Mouse (Mus musculus) heart, postnatal 10 days (tissue): Measurements from ENCODE around the gene Gfra1. TPM values are rescaled to one million over a fixed set of nuclear protein-coding genes. Genes with fewer than 3 reads are reported as not detected.
A peak's percentile ranks its signal among the peaks of the same experiment; 100 is the strongest.

ENCODE experiments used
- DNase-seq, 2 experiments: peaks; one replicate each; pipeline ENCODE4 v3.0.0; 2021
- intact Hi-C: fragments of 180-260 bp; cut with DNase I; formaldehyde crosslinking; loops from one replicate; pipeline ENCODE4 v1.15.1; 2025
- total RNA-seq, 2 experiments: library from RNA; stranded (reverse); gene quantifications; 2 replicates each; pipeline ENCODE4 v1.2.3; 2021

Gfra1 gene
- total RNA-seq, 2 experiments from 2014 or later = 3.3 to 3.5 TPM

DNA sequence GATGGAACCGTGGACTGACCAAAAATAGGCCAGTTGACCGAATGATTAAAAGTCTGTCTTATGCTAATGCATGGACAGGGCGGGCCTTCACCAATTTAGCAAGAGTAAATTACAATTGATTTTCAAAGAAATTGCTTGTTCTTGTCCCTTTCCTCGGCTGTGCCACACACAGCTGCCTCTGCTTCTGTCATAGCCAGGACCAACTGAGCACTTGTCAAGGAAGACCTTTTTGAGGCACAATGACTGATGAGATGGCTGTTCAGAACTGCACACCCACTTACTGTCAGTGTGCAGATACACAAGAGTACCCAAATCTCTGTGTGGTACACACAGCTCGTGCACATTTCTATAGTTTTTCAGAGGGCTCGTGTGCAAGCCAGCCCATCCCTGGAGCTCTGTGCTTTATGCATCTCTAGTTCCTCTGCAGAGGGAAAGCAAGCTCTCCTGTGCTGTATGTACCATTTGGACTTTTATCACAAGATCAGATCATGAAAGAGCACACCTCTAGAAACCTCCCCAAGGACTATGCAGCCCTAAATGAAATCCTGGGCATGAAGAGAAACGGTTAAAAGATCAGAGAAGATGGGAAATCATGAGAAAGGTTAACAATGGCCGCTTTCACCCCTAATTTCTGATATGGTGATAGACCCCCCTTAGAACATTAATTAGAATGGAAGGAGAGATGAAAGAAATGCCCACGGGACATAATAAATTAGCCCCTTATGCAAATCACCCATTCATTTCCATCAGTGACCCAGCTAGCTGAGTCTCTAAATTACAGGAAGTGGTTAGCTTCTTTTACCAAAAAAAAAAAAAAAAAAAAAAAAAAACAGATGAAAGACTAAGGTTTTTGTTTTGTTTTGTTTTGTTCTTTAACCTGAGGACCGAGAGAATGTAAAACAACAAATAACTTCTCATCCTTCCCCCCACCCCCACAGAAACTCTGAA, 12.7 kb downstream of the Gfra1 start:
- intact Hi-C loops = no loop called here
- no peak for DNase-seq

DNA sequence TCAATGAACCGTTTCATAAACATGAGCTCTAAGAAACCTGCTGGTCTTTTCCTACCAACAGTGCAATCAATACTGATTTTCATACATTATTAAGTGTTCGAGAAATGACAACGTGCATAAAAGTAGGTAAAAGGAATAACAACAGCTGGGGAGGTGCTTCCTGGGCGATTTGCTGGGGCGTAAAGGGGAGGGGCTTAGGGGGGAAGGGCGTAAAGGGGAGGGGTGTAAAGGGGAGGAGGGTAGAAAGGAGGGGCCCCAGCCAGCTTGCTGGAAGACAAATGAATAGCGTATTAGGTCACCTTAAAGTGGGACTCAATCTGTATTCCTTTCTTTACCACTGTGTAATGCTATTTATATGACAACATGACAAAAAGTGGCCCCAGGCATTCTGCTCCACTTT, 13.9 kb downstream of the Gfra1 start:
- intact Hi-C loops = no loop called here
- DNase-seq = no peak

DNA sequence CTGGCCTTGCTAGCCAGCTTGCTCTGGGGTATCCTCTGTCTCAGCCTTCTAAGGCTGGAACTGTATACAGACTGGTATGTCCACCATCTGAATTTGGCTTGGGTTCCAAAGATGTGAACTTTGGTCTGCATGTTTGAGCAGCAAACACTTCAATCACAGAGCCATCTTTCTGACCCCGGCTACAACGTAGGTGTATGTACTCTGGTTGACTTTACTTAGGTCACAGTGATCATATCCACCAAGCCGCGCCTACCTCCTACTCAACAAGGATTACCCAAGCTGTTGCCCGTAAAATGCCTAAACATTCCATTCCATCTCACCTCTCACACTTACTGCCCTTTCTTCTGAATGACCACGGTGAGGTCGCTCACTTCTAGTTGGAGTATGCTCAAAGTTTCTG, 14.5 kb downstream of the Gfra1 start:
- intact Hi-C loops = no loop called here
- DNase-seq = no peak

DNA sequence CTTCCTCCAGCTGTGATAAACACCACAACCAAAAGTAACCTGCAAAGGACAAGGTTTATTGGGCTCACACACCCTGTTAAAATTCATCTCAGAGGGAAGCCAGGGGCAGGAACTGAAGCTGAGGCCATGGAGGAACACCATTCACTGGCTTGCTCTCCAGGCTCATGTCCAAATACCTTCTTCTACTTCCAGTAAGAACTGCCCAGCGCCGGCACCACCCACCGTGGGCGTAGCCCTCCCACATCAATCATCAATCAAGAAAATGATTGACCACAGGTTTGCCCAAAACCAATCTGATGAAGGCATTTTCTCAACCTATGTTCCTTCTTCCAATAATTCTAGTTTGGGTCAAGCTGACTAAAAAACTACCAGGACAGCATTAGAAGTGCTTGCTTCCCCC, 16.9 kb downstream of the Gfra1 start:
- DNase-seq = no peak
- intact Hi-C loops = no loop called here

DNA sequence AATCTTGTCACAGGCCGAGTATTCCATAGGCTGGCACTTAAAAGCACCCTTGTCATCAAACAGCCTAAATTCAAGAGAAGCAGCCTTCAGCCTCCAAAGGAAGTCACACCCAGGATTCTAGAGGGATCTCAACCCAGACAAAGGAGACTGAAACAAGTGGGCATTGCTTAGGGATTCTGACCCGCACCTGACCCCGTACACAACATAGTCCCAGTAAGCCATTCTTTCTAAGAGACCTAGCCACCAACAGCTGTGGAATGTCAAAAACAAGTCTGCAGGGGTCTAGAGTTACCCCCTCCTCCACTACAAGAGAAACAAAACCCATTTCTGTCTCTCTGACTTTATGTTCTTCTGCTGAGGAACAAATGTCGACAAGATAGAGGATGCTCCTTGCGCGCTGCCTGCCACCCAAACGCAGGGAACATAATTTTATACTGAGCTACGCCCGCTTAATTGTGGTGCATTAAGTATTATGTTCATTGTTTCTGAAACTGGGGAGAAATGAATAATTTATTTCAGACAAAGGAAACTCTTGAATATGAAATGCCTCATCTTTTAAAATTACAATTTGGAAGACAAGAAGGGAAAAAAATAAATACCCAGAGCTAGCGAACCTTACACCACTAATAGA, 18.2 kb downstream of the Gfra1 start:
- intact Hi-C loops = no loop called here
- no peak for DNase-seq

DNA sequence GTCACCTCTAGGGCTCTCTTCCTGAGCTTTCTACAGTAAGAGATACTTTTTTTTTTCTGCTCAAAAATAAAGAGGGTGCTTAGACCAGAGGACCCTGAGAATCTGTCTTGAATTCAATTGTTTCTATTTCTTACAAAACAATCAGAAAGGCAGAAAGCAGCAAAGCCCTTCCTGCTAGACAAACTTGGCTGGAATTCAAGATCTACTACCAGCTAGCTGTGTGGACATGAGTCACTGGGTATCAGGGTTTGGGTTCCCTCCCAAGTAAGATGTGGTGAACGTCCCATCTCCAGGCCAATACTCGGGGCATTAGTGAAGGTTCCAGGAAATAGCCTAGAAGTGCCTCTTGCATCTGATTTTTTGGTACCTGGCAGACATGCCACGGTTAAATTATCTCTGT, 18.8 kb downstream of the Gfra1 start:
- intact Hi-C loops = no loop called here
- DNase-seq = no peak

DNA sequence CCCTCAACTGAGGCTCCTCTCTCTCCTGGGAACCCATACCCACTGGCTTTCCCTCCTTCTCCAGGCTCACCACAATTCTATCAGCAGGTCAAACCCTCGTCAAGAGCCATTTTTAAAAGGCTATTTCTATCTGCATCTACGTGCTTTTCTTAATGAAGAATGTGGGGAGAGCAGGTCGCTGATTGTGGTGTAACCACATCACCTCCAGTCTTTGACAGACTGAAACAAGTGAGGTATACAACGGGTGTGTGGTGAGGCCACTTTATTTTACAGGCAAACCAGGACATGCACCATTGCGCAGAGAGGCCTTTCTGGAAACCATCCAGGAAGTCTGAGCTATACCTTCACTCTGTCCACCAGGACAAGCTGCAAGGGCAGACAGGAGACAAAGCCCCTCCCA, 19.8 kb downstream of the Gfra1 start:
- no peak for DNase-seq
- intact Hi-C loops = no loop called here

DNA sequence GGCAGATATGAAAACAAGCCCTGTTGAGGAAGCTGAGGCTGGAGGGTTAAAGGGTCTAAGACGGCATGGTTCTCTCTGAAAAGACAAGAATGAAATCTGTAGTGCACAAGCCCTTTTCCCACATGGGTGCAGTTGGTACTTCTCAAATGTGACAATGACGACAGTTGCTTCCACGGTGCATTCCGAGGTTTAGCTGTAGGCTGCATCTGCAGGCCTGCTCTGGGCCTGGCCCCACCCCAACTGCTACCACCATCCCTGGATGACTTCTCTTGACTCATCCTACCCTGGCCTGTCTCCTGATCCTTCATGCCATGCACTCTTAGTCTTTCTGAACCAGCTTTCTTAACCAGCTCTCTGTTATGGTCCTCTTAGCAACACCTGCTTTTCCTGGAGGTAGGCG, 22.9 kb downstream of the Gfra1 start:
- intact Hi-C loops = no loop called here
- no peak for DNase-seq

DNA sequence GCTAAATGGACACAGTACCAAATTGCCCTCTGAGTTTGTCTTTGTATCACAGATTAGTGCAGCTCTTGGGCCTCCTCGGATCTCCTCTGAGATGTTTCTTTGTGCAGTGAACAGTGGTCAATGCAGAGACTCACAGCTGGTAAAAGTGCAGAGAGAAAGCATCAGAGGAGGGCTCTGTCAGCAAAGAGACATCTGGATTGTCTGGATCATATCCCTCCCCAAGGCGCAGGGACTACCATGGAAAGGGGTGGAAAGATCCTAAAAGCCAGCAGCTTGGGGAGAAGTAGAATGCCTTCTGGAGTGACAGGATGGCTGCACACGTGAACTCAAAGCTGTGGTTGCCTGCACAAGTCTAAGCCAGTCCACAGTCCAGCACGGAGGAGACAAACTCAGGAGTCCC, 27.2 kb downstream of the Gfra1 start:
- intact Hi-C loops = no loop called here
- peak in 1 of 2 experiments; percentile 5 for DNase-seq

DNA sequence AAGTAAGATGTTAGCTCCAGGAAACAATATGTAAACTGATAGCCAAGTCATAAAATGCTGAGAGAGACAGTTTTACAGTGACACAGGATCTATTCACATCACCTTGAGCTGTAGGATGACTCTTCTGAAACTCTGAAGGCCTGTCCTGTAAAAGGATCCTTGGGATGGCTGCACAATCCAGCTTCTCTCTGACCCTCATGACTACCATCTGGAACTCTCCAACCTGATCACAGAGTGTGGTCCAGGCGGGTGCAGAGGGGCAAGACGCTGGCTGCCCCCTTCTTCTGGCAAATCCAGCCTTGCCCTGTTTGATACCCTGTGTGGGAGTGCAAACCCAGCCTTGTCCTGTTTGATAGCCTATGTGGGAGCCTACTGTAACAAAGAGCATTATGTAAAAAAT, 28.4 kb downstream of the Gfra1 start:
- no peak for DNase-seq
- intact Hi-C loops = no loop called here

DNA sequence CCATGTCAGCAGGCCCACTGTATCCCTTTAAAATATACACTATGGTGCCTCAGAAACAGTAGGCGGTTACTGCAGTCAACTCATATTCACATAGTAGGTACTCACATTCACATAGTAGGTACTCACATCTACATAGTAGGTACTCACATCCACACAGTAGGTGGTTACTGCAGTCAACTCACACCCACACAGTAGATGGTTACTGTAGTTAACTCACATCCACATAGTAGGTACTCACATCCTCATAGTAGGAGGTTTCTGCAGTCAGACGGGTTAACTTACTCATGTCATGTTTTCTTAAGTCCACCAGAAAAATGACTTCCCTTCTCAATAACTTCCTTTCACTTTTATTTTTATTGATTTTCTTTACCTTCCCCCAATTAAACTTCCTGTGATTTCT, 30.8 kb downstream of the Gfra1 start:
- DNase-seq = no peak
- intact Hi-C loops = no loop called here

DNA sequence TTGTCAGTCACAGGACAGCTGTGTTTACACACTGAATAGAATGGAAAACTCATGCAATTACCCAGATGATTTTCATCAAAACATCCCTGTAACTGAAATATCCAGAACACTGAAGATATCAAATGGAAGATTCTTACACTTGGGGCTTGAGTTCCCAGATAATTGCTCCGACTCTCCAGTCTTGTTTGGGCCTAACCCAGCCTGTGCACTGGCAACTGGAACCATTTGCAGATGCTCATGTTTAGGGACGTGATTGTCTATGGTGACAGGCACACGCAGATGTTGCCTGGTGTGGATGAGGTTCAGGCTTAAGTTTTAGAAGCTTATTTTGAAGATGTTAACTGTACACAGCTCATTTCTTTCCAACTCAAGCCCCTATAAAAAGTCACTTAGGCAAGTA, 31.5 kb downstream of the Gfra1 start:
- intact Hi-C loops = no loop called here
- peak in 1 of 2 experiments; percentile 28 for DNase-seq

DNA sequence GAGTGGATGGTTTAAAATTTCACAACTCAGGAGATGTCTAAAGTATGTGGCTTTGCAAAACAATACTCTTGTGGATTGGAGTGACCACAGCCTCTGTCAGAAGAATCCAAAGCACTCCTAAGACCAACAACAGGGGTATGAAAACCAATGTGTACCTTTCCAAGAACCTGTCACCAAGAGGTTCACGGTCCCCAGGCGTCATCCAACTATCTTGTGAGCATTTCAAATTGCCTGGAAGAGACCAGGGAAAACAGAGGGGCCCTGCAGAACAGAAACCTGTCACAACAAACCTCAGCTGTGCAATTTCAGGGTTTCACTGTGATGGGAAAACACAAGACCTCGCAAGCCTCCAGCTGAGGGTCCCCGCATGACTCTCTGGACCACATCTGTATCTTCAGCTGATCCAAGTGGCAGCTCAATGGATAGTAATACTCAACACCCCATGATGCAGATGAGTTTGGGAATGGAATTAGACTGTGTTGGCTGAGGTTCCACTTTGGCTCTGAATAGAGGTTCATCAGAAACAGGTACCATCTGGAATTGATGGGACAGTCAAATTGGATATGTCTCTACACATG, 32.7 kb downstream of the Gfra1 start:
- intact Hi-C loops = no loop called here
- DNase-seq = peak in 1 of 2 experiments; percentile 10

DNA sequence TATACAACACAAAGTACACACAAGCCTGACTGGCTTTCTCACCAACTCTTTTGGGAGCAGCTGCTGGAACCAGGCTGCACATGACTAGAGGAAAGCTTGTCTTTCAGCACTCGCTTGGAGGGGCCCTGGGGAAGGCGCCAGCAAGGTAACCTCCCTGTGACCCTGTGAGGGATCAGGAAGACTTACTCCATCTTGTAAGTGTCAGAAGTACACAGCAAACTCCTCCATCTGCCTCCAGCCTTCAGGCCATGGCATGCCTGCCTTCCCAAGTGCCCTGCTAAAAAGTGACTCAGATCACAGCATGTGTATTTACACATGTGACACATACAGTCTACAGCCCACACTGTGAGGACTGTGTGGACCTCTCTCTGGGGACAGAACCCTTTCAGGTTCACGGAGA, 36.0 kb downstream of the Gfra1 start:
- intact Hi-C loops = no loop called here
- no peak for DNase-seq

DNA sequence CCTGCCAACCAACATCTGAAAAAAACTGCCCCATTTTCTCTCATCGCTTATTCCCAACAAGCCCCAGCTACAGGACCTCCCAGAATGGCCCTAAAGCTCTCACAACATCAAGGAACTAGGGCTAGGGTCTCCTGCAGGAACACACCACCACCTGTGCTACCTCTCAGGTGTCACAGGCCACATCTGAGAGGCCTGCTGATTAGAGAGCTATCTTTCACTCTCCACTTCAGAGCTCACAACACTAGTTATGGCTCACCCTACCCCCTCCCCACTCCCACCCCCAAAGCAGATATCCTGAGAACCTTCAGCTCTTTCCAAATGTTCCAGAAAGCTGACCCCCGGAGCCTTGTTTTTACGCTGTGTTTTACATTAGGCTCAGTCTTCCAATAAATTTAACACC, 36.4 kb downstream of the Gfra1 start:
- intact Hi-C loops = no loop called here
- DNase-seq = no peak

DNA sequence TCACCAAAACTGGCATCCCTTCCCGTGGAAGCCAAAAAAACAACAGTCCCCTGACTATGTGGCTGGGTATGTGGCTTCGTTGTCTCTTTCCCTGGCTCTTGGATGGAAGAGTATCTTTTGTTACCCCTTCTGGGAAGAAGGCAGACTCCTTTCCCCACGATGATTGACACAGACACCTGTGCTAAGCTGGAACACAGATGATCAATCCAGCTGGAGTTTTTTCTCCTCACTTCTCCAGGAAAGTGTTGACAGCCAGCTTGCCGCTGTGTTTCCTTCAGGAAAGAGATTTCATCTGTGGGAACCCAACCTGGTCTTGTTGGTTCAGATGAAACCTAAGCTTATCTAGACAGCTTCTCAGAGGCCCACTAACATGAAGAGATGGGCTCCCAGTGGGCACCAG, 40.5 kb downstream of the Gfra1 start:
- intact Hi-C loops = no loop called here

DNA sequence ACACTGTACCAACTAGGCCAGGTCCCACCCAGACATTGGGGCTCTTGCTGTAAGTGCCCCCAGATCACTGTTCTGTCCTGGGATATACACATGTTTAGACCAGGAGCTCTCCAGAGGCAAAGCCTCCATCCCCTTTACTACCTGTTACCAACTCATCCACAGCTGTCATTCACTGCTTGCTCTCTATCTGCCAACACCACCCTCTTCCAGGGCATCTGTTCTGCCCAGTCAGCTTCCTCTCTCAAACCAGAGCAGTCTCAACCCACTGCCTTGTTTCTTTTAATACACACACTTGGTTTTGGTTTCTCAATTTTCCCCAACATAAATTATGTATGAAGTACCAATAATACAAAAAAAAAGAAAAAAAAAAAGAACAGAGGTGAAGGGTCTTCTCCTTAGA, 41.0 kb downstream of the Gfra1 start:
- no peak for DNase-seq
- intact Hi-C loops = no loop called here

More for the DNA sequence above, 40.5 kb downstream of the Gfra1 start:
- no peak for DNase-seq

DNA sequence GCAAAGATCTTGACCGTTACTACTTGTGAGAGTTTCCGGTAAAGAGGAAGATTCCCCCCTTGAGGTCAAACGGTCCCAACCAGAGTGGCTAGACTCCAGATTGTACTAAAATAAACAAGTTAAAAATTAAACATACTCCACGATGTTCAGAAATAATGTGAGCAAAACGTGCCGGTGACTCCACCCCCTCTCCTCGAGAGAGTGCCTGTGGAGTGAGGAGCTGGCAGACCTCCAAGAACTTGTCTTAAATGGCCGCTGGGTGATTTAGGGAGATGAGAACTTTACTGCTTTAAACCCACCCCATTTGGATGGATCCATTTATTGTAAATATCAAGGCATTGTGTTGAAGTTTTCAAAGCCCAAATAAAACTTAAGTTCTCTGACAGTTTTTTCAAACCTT, 42.4 kb downstream of the Gfra1 start:
- intact Hi-C loops = no loop called here
- DNase-seq = peak; percentile 51 to 57

DNA sequence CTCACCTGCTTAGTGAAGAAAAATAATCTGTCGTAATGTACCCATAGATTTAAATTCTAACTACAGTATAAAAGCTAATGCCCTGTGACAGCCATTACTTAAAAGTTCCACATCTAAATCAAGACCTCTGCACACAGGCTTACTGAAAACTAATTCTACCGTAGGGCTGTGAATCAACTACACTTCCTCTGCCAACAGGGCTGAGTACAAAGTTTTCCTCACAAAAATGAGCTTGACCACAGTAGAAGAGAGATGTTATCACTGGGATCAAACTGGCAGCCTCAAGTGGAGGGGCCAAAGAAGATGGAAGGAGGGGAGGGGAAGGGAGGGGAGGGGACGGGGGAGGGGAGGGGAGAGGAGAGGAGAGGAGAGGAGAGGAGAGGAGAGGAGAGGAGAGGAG, 42.9 kb downstream of the Gfra1 start:
- intact Hi-C loops = no loop called here
- DNase-seq = no peak

DNA sequence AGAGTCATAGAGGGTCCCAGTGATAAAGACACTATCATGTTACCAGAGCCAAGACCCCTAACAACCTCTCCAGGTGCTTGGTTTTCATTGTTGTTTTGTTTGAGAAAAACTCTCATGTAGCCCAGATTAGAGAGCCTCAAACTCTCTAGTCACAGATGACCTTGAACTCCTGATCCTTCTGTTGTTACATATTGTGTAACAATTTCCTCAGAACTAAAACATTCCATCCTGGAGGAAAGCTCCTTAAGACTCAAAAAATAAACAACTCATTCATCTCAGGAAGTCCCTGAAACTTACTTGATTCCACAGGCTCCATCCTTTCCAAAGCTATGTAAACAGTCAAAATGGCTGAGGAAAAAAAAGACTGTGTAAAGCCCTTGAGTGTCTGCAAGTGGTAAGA, 49.0 kb downstream of the Gfra1 start:
- no peak for DNase-seq
- intact Hi-C loops = no loop called here

DNA sequence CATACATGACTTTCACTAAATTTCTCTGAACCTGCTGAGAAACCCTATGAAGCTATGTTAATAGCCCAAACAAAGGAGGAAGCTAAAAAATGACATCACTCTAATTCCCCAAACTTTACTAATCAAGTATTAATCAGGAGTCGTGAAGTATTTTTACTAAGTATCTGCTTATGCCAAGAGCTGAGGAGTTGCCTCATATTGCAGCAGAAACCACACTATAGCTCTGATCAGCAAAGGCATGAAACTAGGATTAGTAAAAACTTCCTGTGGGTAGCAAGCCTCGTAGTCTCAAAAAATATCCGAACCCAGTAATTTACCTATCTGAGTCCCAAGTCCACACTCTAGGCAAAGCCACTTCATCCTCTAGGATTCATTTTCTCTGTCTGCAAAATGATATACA, 55.5 kb downstream of the Gfra1 start:
- intact Hi-C loops = no loop called here
- no peak for DNase-seq

DNA sequence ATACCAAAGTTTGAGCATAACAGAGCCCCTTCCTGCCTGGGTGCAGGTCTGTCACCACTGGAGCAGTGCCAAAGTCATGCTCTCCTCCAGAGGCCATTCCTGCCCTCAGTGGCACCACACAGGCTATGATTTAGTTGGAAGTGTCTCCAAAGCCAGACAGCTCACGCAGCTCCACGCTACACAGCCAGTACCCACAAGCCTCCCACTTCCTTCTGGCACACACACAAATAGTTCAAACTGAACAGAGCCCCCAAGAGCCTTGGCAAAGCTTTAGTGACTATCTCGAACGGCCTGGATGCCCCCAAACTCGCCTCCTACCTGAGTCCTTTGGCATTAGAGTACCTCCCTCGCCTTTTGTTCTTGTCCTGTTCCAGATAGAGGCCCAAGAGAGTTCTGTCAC, 56.5 kb downstream of the Gfra1 start:
- DNase-seq = no peak
- intact Hi-C loops = no loop called here
